Mouse (Mus musculus): ENCODE data around the gene Slc5a6.
"Not testable (repeated sequence)": the region's sequence is repeated elsewhere in the genome, so short reads cannot be mapped to it uniquely, and the experiment has no call there.

The Slc5a6 gene

GRCm38 (mm10) chr5:31055216-31056140 is 6.8 kb upstream of the Slc5a6 start:
- DNase-seq, result no peak

- peak; percentile 97 for DNase-seq
These were observed 5.8 kb upstream of the Slc5a6 start, which contains the start of gene Cad for GRCm38 (mm10) chr5:31054261-31055215. TSS of gene Cad (plus strand) at chr5:31054780.

GRCm38 (mm10) chr5:31053728-31054127 is 5.0 kb upstream of the Slc5a6 start:
- DNase-seq, result not testable (repeated sequence)

- DNase-seq, result no peak
These were observed 1.7 kb upstream of the Slc5a6 start for GRCm38 (mm10) chr5:31050427-31050826.

GRCm38 (mm10) chr5:31047848-31048762 is 619 bp downstream of the Slc5a6 start, which contains the start of gene Atraid:
TSS of gene Atraid (plus strand) at chr5:31048312.
- DNase-seq, result peak; percentile 100

- DNase-seq, result no peak
These were observed 1.6 kb downstream of the Slc5a6 start for GRCm38 (mm10) chr5:31047074-31047473.

GRCm38 (mm10) chr5:31046416-31046815 is 2.3 kb downstream of the Slc5a6 start:
- no peak for DNase-seq

- DNase-seq, result peak; percentile 33
These were observed 10.4 kb downstream of the Slc5a6 start for GRCm38 (mm10) chr5:31038171-31038845.

GRCm38 (mm10) chr5:31036556-31036955 is 12.2 kb downstream of the Slc5a6 start:
- not testable (repeated sequence) for DNase-seq

- DNase-seq, result no peak
These were observed 14.1 kb downstream of the Slc5a6 start for GRCm38 (mm10) chr5:31034669-31035068.

GRCm38 (mm10) chr5:31031508-31031907 is 17.2 kb downstream of the Slc5a6 start:
- no peak for DNase-seq

GRCm38 (mm10) chr5:31030926-31031325 is 17.8 kb downstream of the Slc5a6 start:
- no peak for DNase-seq

- no peak for DNase-seq
These were observed 24.1 kb downstream of the Slc5a6 start for GRCm38 (mm10) chr5:31024641-31025040.

- DNase-seq, result no peak
These were observed 25.5 kb downstream of the Slc5a6 start for GRCm38 (mm10) chr5:31023254-31023653.

GRCm38 (mm10) chr5:31022690-31023089 is 26.0 kb downstream of the Slc5a6 start:
- no peak for DNase-seq

GRCm38 (mm10) chr5:31021790-31022189 is 26.9 kb downstream of the Slc5a6 start:
- not testable (repeated sequence) for DNase-seq

GRCm38 (mm10) chr5:31015913-31016312 is 32.8 kb downstream of the Slc5a6 start:
- DNase-seq, result no peak

- DNase-seq, result no peak
These were observed 36.0 kb downstream of the Slc5a6 start for GRCm38 (mm10) chr5:31012737-31013136.

GRCm38 (mm10) chr5:31004184-31004583 is 44.5 kb downstream of the Slc5a6 start:
- DNase-seq, result peak; percentile 90

- no peak for DNase-seq
These were observed 47.2 kb downstream of the Slc5a6 start for GRCm38 (mm10) chr5:31001560-31001959.

GRCm38 (mm10) chr5:31000993-31001392 is 47.7 kb downstream of the Slc5a6 start:
- no peak for DNase-seq
